Mouse (Mus musculus) heart, postnatal 25 days (tissue): ENCODE results near the gene Cyp4a14. TPM values are rescaled to one million over a fixed set of nuclear protein-coding genes. Genes with fewer than 3 reads are reported as not detected.
"Not testable (repeated sequence)": the region's sequence is repeated elsewhere in the genome, so short reads cannot be mapped to it uniquely, and the experiment has no call there.

Experiments
- DNase-seq: peaks from one replicate; pipeline ENCODE4 v3.0.0; 2022; ENCODE audit warnings: low spot score
- intact Hi-C: fragments of 180-260 bp; cut with DNase I; formaldehyde crosslinking; loops from one replicate; pipeline ENCODE4 v1.15.1; 2025
- total RNA-seq, 2 experiments: library from RNA; stranded (reverse); gene quantifications; 2 replicates each; pipeline ENCODE4 v1.2.3; 2021

Gene Cyp4a14
- not detected for total RNA-seq

DNA sequence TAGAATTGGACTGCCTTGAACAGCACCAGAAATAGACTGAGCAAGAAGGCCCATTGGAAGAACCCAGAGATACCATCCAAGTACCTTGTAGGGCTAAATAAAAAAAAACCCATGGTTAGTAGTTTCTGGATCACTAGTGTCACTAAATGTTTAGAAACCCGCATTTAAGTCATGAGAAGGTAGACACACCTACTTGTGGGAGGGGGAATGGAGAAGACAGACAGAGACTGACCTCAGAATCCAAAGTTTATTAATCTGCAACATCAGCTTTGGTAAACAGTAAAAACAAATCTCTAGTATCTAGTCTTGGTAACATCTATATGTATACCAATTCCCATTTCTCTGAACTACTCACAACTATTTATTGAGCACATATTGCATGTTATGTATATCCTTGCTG lies at the start of gene Cyp4a14:
TSS of gene Cyp4a14 (minus strand) at position 142 of the 400 bp plus-strand sequence.
- intact Hi-C loops = no loop called here
- no peak for DNase-seq

DNA sequence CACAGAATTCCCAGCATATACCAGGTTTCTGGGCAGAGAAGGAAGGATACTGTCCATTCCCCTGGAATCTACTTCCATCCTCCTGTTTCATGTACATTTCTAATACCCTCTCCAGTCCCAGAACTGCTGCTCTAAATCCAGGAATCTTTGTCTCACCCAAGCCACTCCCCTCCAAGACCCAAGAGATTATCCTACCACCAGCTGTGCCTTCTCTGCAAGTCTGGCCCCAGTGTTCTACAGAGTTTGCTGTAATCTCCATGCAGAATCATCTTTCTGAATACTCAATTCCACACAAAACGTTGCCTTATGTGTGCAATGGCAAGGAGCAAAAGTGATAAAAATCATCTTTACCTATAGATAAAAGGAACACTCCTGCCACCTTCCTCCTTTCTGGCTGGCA lies 49.2 kb upstream of the Cyp4a14 start:
- DNase-seq = no peak
- intact Hi-C loops = no loop called here

DNA sequence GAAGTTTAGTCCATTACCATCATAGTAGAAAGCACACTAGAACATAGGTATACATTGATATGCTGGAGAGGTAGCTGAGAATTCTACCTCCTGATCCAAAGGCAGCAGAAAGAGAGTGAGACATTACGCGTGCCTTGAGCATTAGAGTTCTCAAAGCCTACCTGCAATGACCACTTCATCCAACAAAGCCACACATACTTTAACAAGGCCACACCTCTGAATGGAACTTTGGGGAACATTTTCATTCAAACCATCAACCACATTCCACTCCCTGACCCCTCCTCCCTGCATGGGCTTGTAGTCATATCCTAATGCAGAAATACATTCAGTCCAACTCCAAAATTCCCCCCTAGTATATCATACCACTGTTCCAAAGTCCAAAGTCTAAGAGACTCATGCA lies 25.8 kb upstream of the Cyp4a14 start:
- no peak for DNase-seq
- intact Hi-C loops = loop anchor here (5.0 kb wide), 1 partner anchor 81 kb away; the partner anchor contains the start of gene Cyp4a32

DNA sequence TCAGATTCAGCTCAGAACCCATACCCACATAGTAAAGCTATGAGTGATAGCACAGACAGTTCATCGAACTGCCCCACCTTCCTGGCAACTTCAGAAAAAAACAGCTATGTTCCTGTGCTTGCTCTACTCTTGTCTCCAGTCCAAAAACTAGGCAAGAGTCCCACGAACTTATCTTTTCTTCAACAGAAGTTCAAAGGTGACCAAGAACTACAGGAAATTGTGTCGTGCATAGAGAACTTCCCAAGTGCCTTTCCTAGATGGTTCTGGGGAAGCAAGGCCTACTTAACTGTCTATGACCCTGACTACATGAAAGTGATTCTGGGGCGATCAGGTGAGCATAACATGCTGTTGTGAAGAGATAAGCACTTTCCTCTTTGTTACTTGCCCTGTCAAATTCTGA lies 23.5 kb upstream of the Cyp4a14 start:
- no peak for DNase-seq
- intact Hi-C loops = no loop called here

DNA sequence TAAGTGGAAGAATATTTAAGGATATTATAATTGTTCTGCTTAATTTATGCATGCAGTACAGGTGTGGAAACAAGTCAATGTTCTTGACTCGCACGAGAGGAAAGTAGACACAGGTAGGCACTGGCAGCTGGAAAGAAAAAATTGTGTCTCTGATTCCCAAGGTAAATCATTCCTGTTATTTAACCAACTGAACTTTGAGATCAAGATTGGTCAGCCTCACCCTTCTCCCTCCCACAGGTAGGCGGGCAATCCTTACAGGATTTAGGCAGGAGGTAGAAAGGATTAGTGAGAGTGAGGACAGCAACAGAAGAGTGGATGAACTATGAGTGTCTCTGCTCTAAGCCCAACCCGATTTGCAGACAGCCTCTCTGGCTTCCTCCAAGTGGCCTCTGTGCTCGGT lies 22.1 kb upstream of the Cyp4a14 start, which contains the start of gene Cyp4a10:
TSS of gene Cyp4a10 (plus strand) at position 265 of the 400 bp plus-strand sequence.
- intact Hi-C loops, DNase-seq: not testable (repeated sequence)

DNA sequence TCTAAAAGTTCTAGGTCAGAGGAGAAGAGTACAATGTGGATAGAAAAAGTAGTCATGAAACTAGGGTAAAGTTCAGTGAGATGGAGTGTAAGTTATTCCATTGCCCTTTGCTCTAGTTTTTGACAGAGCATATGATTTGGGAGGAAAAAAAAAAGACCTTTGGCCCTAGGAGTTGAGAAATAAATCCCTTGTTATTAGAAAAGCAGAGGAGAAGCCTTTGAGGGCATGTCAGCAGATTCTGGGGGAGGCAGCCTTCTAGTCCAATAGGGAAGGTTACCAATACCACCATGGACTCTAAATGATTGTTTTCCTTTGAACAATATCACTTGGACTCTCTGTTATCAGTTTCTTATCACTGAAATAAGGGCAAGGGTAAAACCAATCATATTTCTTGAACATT lies 18.0 kb upstream of the Cyp4a14 start:
- intact Hi-C loops, DNase-seq: not testable (repeated sequence)

DNA sequence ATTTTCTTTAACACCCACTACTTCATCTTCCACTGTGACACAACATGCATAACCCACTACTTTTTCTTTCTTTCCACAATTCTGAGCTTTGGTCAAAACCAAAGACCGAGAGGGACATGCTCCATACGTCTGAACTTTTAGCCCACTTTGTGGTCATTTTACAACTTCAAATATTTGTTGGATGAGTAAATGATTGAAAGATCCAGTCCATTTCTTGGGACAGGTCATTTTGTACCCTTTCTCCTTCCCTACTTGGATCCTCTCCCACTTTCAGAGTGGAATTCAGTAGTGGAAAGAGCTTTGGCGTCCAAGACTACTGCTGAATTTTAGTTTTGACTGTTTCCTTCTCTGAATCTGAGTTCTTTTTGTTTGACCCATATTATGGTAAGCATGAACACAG lies 1.5 kb upstream of the Cyp4a14 start:
- intact Hi-C loops = no loop called here
- no peak for DNase-seq

DNA sequence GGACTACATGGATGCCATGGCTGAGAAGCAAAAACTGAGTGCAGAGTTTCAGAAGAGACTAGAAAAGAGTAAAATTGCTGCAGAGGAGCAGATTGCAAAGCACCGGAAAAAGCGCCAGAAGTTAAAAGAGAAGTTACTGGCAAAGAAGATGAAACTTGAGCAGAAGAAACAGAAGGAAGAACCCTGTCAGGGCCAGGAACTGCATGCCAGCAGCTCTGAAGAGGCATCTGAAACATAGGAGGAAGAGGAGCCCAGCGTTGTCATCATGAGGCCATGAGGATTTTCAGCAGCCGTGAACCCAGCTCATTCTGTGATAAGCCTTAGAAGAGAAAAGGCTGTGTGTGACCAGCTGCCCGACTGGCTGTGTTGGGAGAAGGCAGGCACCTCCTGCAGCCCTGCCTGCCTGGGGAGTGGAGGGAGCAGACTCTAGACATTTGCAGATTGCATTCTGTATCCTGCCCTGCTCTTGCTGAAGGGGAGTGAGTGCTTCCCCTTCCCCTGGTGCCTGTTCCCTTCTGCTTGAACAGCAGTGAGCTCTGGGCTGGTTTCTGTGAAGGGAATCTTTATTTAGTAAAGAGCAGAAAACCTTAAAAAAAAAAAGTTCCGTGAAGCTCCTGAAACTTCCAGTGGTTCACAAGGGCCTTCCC lies 14.8 kb downstream of the Cyp4a14 start:
- DNase-seq = no peak
- intact Hi-C loops = no loop called here

DNA sequence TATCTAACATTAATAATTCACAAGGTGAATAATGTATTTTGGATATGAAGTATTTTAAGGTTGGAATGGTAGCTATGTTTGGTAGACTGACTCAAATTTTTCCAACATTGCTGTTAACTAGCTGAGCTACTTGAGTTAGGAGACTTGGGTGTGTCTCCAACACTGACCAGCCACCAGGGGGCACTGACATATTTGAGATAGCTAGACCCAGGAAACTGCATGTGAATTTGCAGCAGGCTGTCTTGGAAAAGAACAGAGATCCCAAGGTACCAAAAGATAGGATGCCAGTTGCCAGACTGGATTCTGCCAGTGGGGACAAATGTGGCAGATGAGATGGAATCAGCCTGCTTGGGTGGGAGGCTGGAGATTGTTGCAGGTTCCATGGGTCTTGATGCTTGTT lies 19.9 kb downstream of the Cyp4a14 start:
- intact Hi-C loops = loop anchor here (5.0 kb wide), 1 partner anchor 171 kb away; the partner anchor contains the start of gene Cyp4b1

DNA sequence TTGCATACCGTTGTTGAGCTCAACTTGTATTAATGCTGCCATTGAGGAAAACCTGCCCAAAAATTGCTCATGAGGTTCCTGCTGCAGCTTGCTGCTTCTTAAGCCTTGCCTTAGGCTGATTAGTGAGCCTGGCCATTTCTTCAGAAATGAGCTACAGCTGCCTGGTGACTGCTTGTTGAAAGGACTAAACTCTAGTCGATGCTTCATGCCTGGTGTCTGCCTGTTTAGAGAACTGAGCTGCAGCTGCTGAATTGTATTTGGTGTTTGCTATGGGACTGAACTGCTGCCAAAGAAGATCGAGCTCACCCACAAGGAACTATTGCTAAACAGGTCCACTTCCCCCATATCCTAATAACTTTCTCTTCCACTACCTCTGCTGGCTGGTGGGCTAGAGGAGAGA lies 22.4 kb downstream of the Cyp4a14 start:
- intact Hi-C loops, DNase-seq: not testable (repeated sequence)

More for the DNA sequence above, 19.9 kb downstream of the Cyp4a14 start:
- DNase-seq = not testable (repeated sequence)

DNA sequence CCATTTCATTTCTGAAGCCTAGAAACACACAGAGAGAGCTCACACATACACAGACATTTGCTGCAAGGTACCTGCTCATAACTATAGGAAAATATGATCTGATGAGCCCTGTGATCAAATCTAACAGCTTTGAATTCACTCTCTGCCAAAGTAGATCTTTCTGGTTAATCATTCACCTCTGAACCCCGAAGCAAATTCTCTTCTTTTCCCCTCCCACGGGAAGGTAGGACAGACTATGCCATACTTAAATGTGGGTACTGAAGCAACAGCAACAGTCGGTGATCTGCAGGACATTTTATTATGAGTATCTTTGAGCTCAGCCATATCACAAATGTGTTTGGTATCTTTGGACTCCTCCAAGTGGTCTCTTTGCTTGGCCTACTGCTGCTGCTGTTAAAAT lies 43.6 kb downstream of the Cyp4a14 start, which contains the start of gene Cyp4a30b:
TSS of gene Cyp4a30b (plus strand) at position 301 of the 400 bp plus-strand sequence.
- intact Hi-C loops = no loop called here
- no peak for DNase-seq

DNA sequence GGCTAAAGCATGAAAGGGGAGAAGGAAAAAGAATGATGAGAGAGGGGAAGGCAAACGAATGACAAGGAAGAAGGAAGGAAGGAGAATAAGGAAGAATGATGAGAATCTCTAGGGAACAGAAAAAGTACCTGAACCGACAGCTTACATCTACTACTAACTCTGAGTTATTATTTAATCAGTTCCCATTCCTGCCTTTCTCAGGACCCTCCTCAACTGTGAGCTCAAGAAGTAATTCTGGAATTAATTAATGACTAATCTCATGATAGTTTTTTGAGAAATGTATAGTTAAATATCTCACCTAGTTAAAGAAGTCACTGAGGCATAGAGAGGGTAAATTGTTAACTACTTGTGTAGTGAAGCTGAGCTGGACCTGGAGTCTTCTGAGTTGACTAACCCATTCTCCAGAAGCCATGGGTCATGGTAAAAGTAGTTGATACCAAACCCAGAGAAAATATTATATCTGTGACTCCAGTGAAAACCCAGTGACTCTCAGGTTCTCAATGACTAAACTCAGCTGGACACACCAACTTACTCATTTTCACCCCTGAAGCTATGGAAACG lies 45.3 kb downstream of the Cyp4a14 start:
- DNase-seq = no peak
- intact Hi-C loops = no loop called here

Other genes starting within 250 kb of the Cyp4a14 start
- not detected for gene Cyp4a12a, start 197.1 kb downstream of the Cyp4a14 start, total RNA-seq
- not detected for gene Cyp4a12b, start 84.5 kb downstream of the Cyp4a14 start, total RNA-seq
- gene Cyp4a30b, start 43.5 kb downstream of the Cyp4a14 start, total RNA-seq = not detected
- gene Cyp4a10, start 22.1 kb upstream of the Cyp4a14 start, total RNA-seq = not detected
- not detected for gene Cyp4a31, start 67.5 kb upstream of the Cyp4a14 start, total RNA-seq
- gene Cyp4a32, start 104.8 kb upstream of the Cyp4a14 start, total RNA-seq = not detected
- gene Cyp4b1, start 151.6 kb upstream of the Cyp4a14 start, total RNA-seq = 10 to 100 TPM; 22.8 to 27.9 TPM
- 10 to 100 TPM; 33.4 to 37.0 TPM for gene Efcab14, start 241.6 kb upstream of the Cyp4a14 start, total RNA-seq